In the genomic region with DNA sequence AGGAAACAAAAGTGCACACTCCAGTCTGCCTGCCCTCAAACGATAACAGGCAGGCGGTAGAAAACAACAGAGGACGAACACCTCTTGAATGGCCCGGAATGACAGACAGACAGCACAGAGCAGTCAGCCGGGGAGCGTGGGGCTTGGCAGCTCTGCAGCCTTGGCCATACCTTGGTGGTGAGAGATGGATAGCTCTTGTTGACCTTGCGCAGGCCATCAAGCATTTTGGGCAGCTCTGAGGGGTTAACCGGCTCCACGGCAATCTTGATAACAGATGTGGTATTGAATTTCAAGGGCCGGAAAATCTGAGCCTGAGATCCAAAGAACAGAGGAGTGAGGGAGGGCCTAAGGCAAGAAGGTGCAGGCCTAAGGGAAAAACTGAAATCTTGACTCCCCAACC, we compare ENCODE assay signal across 30 mouse cellular contexts. TPM values are rescaled to one million over a fixed set of nuclear protein-coding genes. Genes with fewer than 3 reads are reported as not detected.
"Had no signal": no experiment of that assay in that cellular context is flagged by ENCODE, and none has a peak within 500 bp of the region (broad histone marks: within the 10 kb centered on the region; RNA-seq: fewer than 3 reads in every experiment).

No protein-coding gene starts in this region.

- DNase-seq: kidney, adult 18-20 months; layer of hippocampus, adult 9-11 months; liver; lung, adult 18-20 months; lung, postnatal 10 days; lung, postnatal 36 days; right cerebral cortex, adult 18-20 months; right cerebral cortex, postnatal 14 days; right cerebral cortex, postnatal 4 days; thymus, adult 2 months; thymus, postnatal 14 days; thymus, postnatal 4 days had no signal

- H3K4me2 ChIP-seq: limb, embryonic 13.5 days; liver, embryonic 12.5 days; liver, embryonic 15.5 days; lung, embryonic 15.5 days; midbrain, embryonic 13.5 days; neural tube, embryonic 12.5 days; neural tube, embryonic 15.5 days had no signal

- H3K9ac ChIP-seq: limb, embryonic 13.5 days; liver, embryonic 12.5 days; liver, embryonic 15.5 days; lung, embryonic 15.5 days; midbrain, embryonic 13.5 days; neural tube, embryonic 12.5 days; neural tube, embryonic 15.5 days had no signal

- H3K9me3 ChIP-seq: limb, embryonic 10.5 days; limb, embryonic 13.5 days; liver, embryonic 12.5 days; liver, embryonic 15.5 days; lung, embryonic 15.5 days; megakaryocyte, embryonic 14.5 days; midbrain, embryonic 10.5 days; midbrain, embryonic 13.5 days; neural tube, embryonic 12.5 days; neural tube, embryonic 15.5 days had no signal

- H3K27me3 ChIP-seq: limb, embryonic 13.5 days; liver, embryonic 12.5 days; liver, embryonic 15.5 days; lung, embryonic 15.5 days; megakaryocyte, embryonic 14.5 days; midbrain, embryonic 13.5 days; neural tube, embryonic 12.5 days; neural tube, embryonic 15.5 days had no signal

- H3K4me1 ChIP-seq: limb, embryonic 10.5 days; limb, embryonic 13.5 days; liver, embryonic 12.5 days; liver, embryonic 15.5 days; lung, embryonic 15.5 days; megakaryocyte, embryonic 14.5 days; midbrain, embryonic 10.5 days; midbrain, embryonic 13.5 days; neural tube, embryonic 12.5 days; neural tube, embryonic 15.5 days had no signal

- ATAC-seq: liver, embryonic 12.5 days; midbrain, embryonic 13.5 days; midbrain, embryonic 16.5 days had no signal

- H3K4me3 ChIP-seq: layer of hippocampus, adult 2 months; limb, embryonic 10.5 days; limb, embryonic 13.5 days; liver, embryonic 12.5 days; liver, embryonic 15.5 days; lung, embryonic 15.5 days; megakaryocyte, embryonic 14.5 days; midbrain, embryonic 10.5 days; midbrain, embryonic 13.5 days; myocyte; neural tube, embryonic 12.5 days; neural tube, embryonic 15.5 days had no signal

- H3K27ac ChIP-seq: layer of hippocampus, adult 2 months; limb, embryonic 10.5 days; limb, embryonic 13.5 days; liver, embryonic 12.5 days; liver, embryonic 15.5 days; lung, embryonic 15.5 days; midbrain, embryonic 10.5 days; midbrain, embryonic 13.5 days; neural tube, embryonic 12.5 days; neural tube, embryonic 15.5 days; stomach, postnatal 0 days had no signal

RNA-seq across cellular contexts. Expression of a gene that starts 10.3 kb away (rescaled TPM):
- total RNA-seq: monocyte, adult 5-6 weeks had no signal
- polyA plus RNA-seq: limb, embryonic 10.5 days; limb, embryonic 13.5 days; liver, embryonic 12.5 days; liver, embryonic 15.5 days; midbrain, embryonic 10.5 days; myocyte; neural tube, embryonic 12.5 days; stomach, embryonic 14.5 days had no signal

RNA-seq across cellular contexts. Expression of a gene that starts 26.4 kb away (rescaled TPM):
- total RNA-seq: monocyte, adult 5-6 weeks had no signal

RNA-seq across cellular contexts. Expression of a gene that starts 35.1 kb away (rescaled TPM):
- total RNA-seq: monocyte, adult 5-6 weeks had no signal
- polyA plus RNA-seq: thymus, adult 2 months had no signal

RNA-seq across cellular contexts. Expression of a gene that starts 39.0 kb away (rescaled TPM):
- total RNA-seq: monocyte, adult 5-6 weeks had no signal
- polyA plus RNA-seq: kidney, embryonic 16.5 days; large intestine, adult 2 months; limb, embryonic 10.5 days; limb, embryonic 13.5 days; liver, embryonic 12.5 days; liver, embryonic 15.5 days; lung, embryonic 15.5 days; midbrain, embryonic 10.5 days; midbrain, embryonic 13.5 days; midbrain, embryonic 16.5 days; myocyte; neural tube, embryonic 12.5 days; neural tube, embryonic 15.5 days; stomach, embryonic 14.5 days; stomach, postnatal 0 days; thymus, adult 2 months had no signal
